Mouse (Mus musculus): ENCODE results near the gene Ptcra. TPM values are rescaled to one million over a fixed set of nuclear protein-coding genes. Genes with fewer than 3 reads are reported as not detected.
"Not testable (repeated sequence)": the region's sequence is repeated elsewhere in the genome, so short reads cannot be mapped to it uniquely, and the experiment has no call there.

Gene Ptcra
- polyA plus RNA-seq, 1 experiment from 2014 or later = not detected

DNA sequence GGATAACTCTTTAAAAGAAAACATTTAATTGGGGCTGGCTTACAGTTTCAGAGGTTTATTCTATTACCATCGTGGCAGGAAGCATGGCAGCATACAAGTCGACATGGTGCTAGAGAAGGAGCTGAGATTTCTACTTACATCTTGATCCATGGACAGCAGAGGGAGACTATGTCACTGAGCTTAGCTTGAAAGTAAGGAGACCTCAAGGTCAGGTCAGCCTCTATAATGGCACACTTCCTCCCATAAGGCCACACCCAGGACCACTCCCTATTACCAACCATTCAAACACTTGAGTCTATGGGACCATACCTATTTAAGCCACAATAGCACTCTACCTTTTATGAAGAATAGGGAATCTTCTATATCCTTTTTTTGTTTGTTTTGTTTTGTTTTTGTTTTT is 29.5 kb upstream of the Ptcra start:
- Histone ChIP-seq H3K4me3 (ENCODE audit: low read length) (no peak overlapping the region), H3K27me3 (replicated peaks; ENCODE audit: control insufficient read depth, insufficient read depth, low read length) (no peaks in the 10 kb centered on the region), H3K4me2 (ENCODE audit: low read length) (no peak overlapping the region), H3K9ac (ENCODE audit: low read depth, low read length) (no peak overlapping the region), H3K9me3 (ENCODE audit: control insufficient read depth, low read length) (no peaks in the 10 kb centered on the region), H3K27ac (ENCODE audit: low read depth, low read length) (no peak overlapping the region), H3K36me3 (ENCODE audit: control insufficient read depth, insufficient read depth, low read length) (no peaks in the 10 kb centered on the region), H3K4me1 (ENCODE audit: control insufficient read depth, insufficient read depth, low read depth, low read length) (no peaks in the 10 kb centered on the region)
- 90% methylated on average over 2 of the region's 2 CpGs for WGBS
- ATAC-seq = no peak

DNA sequence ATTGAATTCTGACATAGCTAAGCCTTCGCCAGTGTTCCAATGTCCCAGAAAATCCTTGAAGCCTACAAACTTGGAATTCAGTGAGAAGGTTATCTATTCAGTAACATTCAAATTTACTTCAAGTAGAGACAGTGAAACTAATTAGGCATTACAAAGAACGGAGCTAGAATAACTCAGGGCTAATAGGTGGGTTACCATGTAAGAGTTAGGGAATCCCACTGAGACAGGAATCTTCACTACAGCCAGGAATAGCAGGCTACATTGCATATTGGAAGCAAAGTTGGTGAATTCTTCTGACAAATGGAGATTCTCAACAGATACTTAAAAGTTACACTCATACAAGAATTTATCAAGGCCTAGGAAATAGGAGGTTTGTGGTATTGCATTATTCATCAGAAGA is 24.5 kb upstream of the Ptcra start:
- not testable (repeated sequence) for ATAC-seq; H3K36me3 ChIP-seq (ENCODE audit: control insufficient read depth, insufficient read depth, low read length); H3K4me2 ChIP-seq (ENCODE audit: low read length); H3K27ac ChIP-seq (ENCODE audit: low read depth, low read length); H3K4me1 ChIP-seq (ENCODE audit: control insufficient read depth, insufficient read depth, low read depth, low read length); H3K27me3 ChIP-seq (replicated peaks; ENCODE audit: control insufficient read depth, insufficient read depth, low read length); H3K9ac ChIP-seq (ENCODE audit: low read depth, low read length); H3K9me3 ChIP-seq (ENCODE audit: control insufficient read depth, low read length); H3K4me3 ChIP-seq (ENCODE audit: low read length)
- WGBS = 51% methylated on average over 2 of the region's 2 CpGs

DNA sequence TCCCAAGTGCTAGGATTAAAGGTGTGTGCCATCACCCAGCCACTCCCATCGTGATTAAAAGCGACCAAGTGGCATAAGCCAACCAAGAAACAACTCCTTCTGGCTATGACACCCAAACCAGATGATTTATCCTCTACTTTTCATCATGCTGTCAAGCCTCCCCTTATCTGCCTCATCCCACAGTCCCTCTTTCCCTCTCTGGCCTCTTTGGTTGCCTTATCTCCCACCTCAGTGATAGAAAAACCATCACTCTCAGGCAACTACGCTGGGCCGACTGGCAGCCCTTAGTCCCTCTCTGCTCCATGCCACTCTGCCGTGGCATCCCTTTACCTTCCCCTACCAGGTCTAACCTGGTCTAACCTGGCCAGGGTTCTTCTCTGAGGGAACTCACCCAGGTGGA is 23.4 kb upstream of the Ptcra start:
- H3K36me3 ChIP-seq (ENCODE audit: control insufficient read depth, insufficient read depth, low read length) = no peaks in the 10 kb centered on the region
- WGBS = 94% methylated on average over 5 of the region's 5 CpGs
- no peak overlapping the region for H3K4me2 ChIP-seq (ENCODE audit: low read length)
- no peak overlapping the region for H3K4me3 ChIP-seq (ENCODE audit: low read length)
- no peaks in the 10 kb centered on the region for H3K4me1 ChIP-seq (ENCODE audit: control insufficient read depth, insufficient read depth, low read depth, low read length)
- H3K9ac ChIP-seq (ENCODE audit: low read depth, low read length) = no peak overlapping the region
- no peak overlapping the region for H3K27ac ChIP-seq (ENCODE audit: low read depth, low read length)
- no peaks in the 10 kb centered on the region for H3K9me3 ChIP-seq (ENCODE audit: control insufficient read depth, low read length)
- no peaks in the 10 kb centered on the region for H3K27me3 ChIP-seq (replicated peaks; ENCODE audit: control insufficient read depth, insufficient read depth, low read length)
- no peak for ATAC-seq

DNA sequence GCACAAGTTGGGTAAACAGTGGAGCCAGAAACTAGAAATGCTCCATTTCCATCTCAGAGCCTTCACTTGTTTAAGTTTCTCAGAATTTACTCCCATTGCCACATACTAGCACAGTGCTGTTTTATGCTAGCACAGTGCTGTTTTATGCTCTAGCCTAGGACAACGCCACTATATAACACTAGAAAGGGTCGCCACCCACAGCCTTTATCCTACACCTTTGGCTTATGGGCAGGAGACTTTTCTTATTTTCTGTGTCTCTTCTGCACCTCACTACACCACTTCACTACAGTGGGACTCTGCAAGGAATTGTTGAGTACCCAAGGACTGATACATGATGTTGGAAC is 19.7 kb upstream of the Ptcra start:
- Histone ChIP-seq H3K9ac (ENCODE audit: low read depth, low read length) (no peak overlapping the region), H3K9me3 (ENCODE audit: control insufficient read depth, low read length) (no peaks in the 10 kb centered on the region), H3K27me3 (replicated peaks; ENCODE audit: control insufficient read depth, insufficient read depth, low read length) (no peaks in the 10 kb centered on the region), H3K4me2 (ENCODE audit: low read length) (peak overlapping the region; percentile 68), H3K4me3 (ENCODE audit: low read length) (peak overlapping the region; percentile 62), H3K4me1 (ENCODE audit: control insufficient read depth, insufficient read depth, low read depth, low read length) (peaks cover 9% of the 10 kb centered on the region), H3K36me3 (ENCODE audit: control insufficient read depth, insufficient read depth, low read length) (peaks cover 16% of the 10 kb centered on the region), H3K27ac (ENCODE audit: low read depth, low read length) (peak overlapping the region; percentile 88)
- WGBS = 86% methylated on average over 2 of the region's 2 CpGs
- peak; percentile 15; the same call in 1 of the 2 replicates for ATAC-seq

DNA sequence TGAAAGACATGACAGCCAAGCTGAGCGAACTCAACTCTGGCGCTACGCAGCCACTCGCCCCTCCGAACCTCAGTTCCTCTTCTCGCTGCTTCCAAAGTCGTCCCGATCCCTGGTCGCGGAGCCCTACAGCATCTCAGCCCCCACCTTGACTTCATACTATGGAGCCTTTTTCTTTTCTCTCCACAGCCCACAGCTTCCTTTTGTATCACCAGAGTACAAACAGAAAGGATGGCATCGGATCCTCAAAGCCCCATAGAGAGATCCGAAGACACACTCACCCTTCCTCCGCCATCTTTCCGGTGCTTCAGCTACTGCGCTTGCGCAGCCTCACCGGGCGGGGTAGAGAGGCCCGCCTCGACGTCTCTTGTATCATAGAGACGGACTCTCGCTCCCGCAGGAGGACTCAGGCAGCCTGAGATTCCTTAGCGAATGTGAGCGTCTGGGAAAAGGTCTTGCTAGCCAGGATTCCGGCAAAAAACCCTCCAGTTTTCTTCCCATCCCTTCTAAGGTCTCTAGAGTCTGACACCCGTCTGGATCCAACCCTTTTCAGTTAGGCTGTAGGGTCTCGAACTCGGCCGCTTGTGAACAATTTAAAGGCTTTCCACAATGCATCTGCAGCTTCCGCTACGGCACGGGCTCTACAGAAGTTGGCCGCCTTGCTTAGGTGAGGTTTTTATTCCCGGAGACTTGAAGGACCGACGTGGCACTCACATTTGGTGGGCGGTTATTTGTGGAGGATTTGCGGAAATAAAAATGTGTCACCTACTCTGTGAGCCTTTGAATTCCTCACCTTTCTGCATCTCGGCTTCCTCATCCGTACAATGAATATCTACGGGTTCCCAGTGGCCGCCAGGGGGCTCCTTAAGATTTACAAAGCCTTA is 19.1 kb upstream of the Ptcra start, which contains the start of gene Rpl7l1:
Gene Rpl7l1, minus strand, starts transcription at position 332 of the 881 bp plus-strand sequence.
- peak within 1 kb of the TSS; percentile 88 for H3K27ac ChIP-seq (ENCODE audit: low read depth, low read length)
- H3K27me3 ChIP-seq (replicated peaks; ENCODE audit: control insufficient read depth, insufficient read depth, low read length) = no peaks in the 10 kb centered on the region

DNA sequence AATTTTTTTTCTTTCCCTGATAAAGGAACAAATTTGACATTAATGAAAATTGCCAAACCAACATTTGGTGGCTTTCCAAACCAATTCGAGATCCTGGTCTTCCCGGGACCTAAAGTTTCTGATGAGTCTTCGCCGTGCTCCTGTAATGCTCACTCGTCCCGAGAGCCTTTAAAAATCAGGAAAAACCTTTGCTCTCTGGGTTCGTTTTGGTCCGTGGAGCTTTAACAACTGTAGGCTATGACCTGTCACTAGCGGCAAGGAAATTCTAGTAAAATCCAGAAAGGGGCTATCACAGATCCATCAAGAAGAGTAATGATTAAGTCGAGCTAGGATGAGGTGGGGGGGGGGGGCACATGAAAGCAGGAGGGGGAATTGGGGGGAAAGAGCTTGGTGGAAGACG is 18.4 kb upstream of the Ptcra start:
- peak overlapping the region; percentile 68 for H3K4me2 ChIP-seq (ENCODE audit: low read length)
- peak overlapping the region; percentile 62 for H3K4me3 ChIP-seq (ENCODE audit: low read length)
- WGBS = 7% methylated on average over 11 of the region's 11 CpGs
- peak overlapping the region; percentile 88 for H3K27ac ChIP-seq (ENCODE audit: low read depth, low read length)
- no peaks in the 10 kb centered on the region for H3K9me3 ChIP-seq (ENCODE audit: control insufficient read depth, low read length)
- H3K27me3 ChIP-seq (replicated peaks; ENCODE audit: control insufficient read depth, insufficient read depth, low read length) = no peaks in the 10 kb centered on the region
- peaks cover 26% of the 10 kb centered on the region for H3K36me3 ChIP-seq (ENCODE audit: control insufficient read depth, insufficient read depth, low read length)
- ATAC-seq = no peak
- peaks cover 9% of the 10 kb centered on the region for H3K4me1 ChIP-seq (ENCODE audit: control insufficient read depth, insufficient read depth, low read depth, low read length)
- peak overlapping the region; percentile 77 for H3K9ac ChIP-seq (ENCODE audit: low read depth, low read length)

More for the DNA sequence above, 19.1 kb upstream of the Ptcra start, which contains the start of gene Rpl7l1:
- Histone ChIP-seq H3K4me3 (ENCODE audit: low read length) (peak within 1 kb of the TSS; percentile 62), H3K4me2 (ENCODE audit: low read length) (peak within 1 kb of the TSS; percentile 68), H3K36me3 (ENCODE audit: control insufficient read depth, insufficient read depth, low read length) (peaks cover 20% of the 10 kb centered on the region), H3K4me1 (ENCODE audit: control insufficient read depth, insufficient read depth, low read depth, low read length) (peaks cover 9% of the 10 kb centered on the region), H3K9me3 (ENCODE audit: control insufficient read depth, low read length) (no peaks in the 10 kb centered on the region), H3K9ac (ENCODE audit: low read depth, low read length) (peak within 1 kb of the TSS; percentile 77)
- peak; percentile 96 for ATAC-seq
- under 1% methylated on average over 44 of the region's 44 CpGs for WGBS

DNA sequence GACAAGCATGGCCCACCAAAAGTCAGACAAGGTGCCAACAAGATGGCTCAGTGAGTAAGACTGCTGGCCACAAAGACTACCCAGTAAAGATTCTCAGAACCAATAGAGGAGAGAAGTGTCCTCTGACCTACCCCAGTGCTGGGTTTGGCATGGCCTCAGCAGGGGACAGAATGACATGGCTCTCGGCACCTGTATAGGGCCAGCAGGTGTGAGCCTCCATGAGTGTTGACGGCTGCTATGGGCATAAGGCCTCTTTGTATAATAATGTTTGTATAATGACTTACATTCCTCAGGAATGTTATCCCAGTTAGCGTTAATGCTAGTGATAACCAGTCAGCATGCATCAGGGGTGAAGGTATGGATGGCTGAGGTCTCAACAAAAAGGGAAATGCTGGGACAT is 12.6 kb upstream of the Ptcra start:
- no peak overlapping the region for H3K27ac ChIP-seq (ENCODE audit: low read depth, low read length)
- no peaks in the 10 kb centered on the region for H3K9me3 ChIP-seq (ENCODE audit: control insufficient read depth, low read length)
- no peak overlapping the region for H3K4me3 ChIP-seq (ENCODE audit: low read length)
- peaks cover 43% of the 10 kb centered on the region for H3K36me3 ChIP-seq (ENCODE audit: control insufficient read depth, insufficient read depth, low read length)
- no peaks in the 10 kb centered on the region for H3K27me3 ChIP-seq (replicated peaks; ENCODE audit: control insufficient read depth, insufficient read depth, low read length)
- peaks cover 17% of the 10 kb centered on the region for H3K4me1 ChIP-seq (ENCODE audit: control insufficient read depth, insufficient read depth, low read depth, low read length)
- no peak overlapping the region for H3K4me2 ChIP-seq (ENCODE audit: low read length)
- 85% methylated on average over 3 of the region's 3 CpGs for WGBS
- no peak for ATAC-seq
- no peak overlapping the region for H3K9ac ChIP-seq (ENCODE audit: low read depth, low read length)

DNA sequence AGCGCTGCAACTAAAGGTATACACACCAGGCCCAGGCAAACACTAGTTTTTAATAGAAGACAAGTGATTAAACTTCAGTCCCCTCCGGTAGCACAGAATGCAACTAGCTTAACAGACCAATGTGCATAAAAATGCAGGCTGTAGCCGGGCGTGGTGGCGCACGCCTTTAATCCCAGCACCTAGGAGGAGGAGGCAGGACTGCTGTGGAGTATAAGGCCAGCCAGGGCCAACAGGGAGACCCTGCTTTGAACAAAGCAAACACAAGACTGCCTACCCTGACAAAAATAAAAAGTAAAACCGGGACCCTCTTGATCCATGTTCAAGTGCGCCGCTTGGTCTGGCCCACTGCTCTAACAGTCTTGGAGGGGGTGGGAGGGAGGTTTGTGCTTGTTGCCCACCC is 11.6 kb upstream of the Ptcra start:
- H3K4me1 ChIP-seq (ENCODE audit: control insufficient read depth, insufficient read depth, low read depth, low read length) = peaks cover 16% of the 10 kb centered on the region
- H3K4me3 ChIP-seq (ENCODE audit: low read length) = no peak overlapping the region
- H3K9me3 ChIP-seq (ENCODE audit: control insufficient read depth, low read length) = no peaks in the 10 kb centered on the region
- H3K9ac ChIP-seq (ENCODE audit: low read depth, low read length) = no peak overlapping the region
- no peak overlapping the region for H3K4me2 ChIP-seq (ENCODE audit: low read length)
- no peak overlapping the region for H3K27ac ChIP-seq (ENCODE audit: low read depth, low read length)
- WGBS = 91% methylated on average over 9 of the region's 9 CpGs
- no peak for ATAC-seq
- H3K36me3 ChIP-seq (ENCODE audit: control insufficient read depth, insufficient read depth, low read length) = peaks cover 43% of the 10 kb centered on the region
- H3K27me3 ChIP-seq (replicated peaks; ENCODE audit: control insufficient read depth, insufficient read depth, low read length) = no peaks in the 10 kb centered on the region

DNA sequence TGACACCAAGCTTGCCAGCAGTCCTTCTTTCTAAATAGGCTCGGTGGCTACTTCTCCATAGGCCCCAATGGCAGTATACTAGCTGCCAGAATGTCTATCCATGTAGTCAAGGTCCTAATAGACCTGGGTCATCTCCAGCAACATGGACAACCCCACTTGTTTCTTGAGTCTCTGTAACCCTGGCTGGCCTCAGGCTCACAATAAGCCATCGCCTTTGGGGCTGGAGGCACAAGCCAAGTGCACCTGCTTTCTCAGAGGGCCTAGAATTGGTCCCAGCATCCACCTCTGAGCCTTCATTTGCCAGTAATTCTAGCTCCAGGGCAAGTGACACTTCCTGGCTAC is 10.6 kb upstream of the Ptcra start:
- Histone ChIP-seq H3K27ac (ENCODE audit: low read depth, low read length) (no peak overlapping the region), H3K9me3 (ENCODE audit: control insufficient read depth, low read length) (no peaks in the 10 kb centered on the region), H3K36me3 (ENCODE audit: control insufficient read depth, insufficient read depth, low read length) (peaks cover 36% of the 10 kb centered on the region), H3K9ac (ENCODE audit: low read depth, low read length) (no peak overlapping the region), H3K4me2 (ENCODE audit: low read length) (no peak overlapping the region), H3K4me3 (ENCODE audit: low read length) (no peak overlapping the region), H3K27me3 (replicated peaks; ENCODE audit: control insufficient read depth, insufficient read depth, low read length) (no peaks in the 10 kb centered on the region), H3K4me1 (ENCODE audit: control insufficient read depth, insufficient read depth, low read depth, low read length) (peaks cover 16% of the 10 kb centered on the region)
- WGBS = 28% methylated on average over 2 of the region's 2 CpGs
- ATAC-seq = no peak
